In genomic region chr12:43507458-43507857, GRCm38 (mm10) we compare ENCODE assay signal across 2 mouse cellular contexts.
DNase-seq lines count a peak whose midpoint lies in the region; TF ChIP-seq lines count a peak whose summit lies in the region.
"Not testable (repeated sequence)": the region's sequence is repeated elsewhere in the genome, so short reads cannot be mapped to it uniquely, and the experiment has no call there.

No protein-coding gene starts in this region.

- TF ChIP-seq CTCF in CH12.LX (conservative IDR thresholded peaks at IDR 0.05 in 1 of 2, IDR thresholded peaks at IDR 0.05 in 1 of 2; ENCODE audit: low read depth in 2 of 2, low read length in 2 of 2); MEL (IDR thresholded peaks at IDR 0.05 in 2 of 3, conservative IDR thresholded peaks at IDR 0.05 in 1 of 3; ENCODE audit: control insufficient read depth in 1 of 3, insufficient read depth in 1 of 3, low read depth in 2 of 3, low read length in 3 of 3, poor library complexity in 1 of 3, severe bottlenecking in 1 of 3): not testable (repeated sequence)

- H3K9ac ChIP-seq in CH12.LX (ENCODE audit: insufficient read depth, low read depth); MEL (ENCODE audit: control insufficient read depth, low read depth, low read length, poor library complexity, severe bottlenecking): not testable (repeated sequence)

- not testable (repeated sequence) for H3K79me2 ChIP-seq in CH12.LX (replicated peaks; ENCODE audit: control insufficient read depth, extremely low read depth, insufficient read depth, poor library complexity, severe bottlenecking); MEL (ENCODE audit: control insufficient read depth, insufficient read depth, low read length, poor library complexity)

- not testable (repeated sequence) for H3K36me3 ChIP-seq in CH12.LX (replicated peaks in 1 of 2; ENCODE audit: control insufficient read depth in 1 of 2, insufficient read depth in 1 of 2, low read length in 1 of 2); MEL (ENCODE audit: control insufficient read depth in 1 of 2, insufficient read depth in 2 of 2, low read length in 2 of 2)

- not testable (repeated sequence) for H3K4me1 ChIP-seq in CH12.LX (ENCODE audit: control insufficient read depth in 1 of 2, insufficient read depth in 2 of 2); MEL (ENCODE audit: control insufficient read depth in 1 of 2, insufficient read depth in 2 of 2, low read length in 2 of 2)

- dilution Hi-C loops in CH12.LX (cut with MboI; ENCODE audit: extremely low pct_ligation_motif_present, extremely low pct_unique_long_range_greater_than_20kb, low sequenced_read_pairs) = not testable (repeated sequence)

- DNase-seq in CH12.LX (ENCODE audit: extremely low read depth); MEL (ENCODE audit: low read depth, low spot score): not testable (repeated sequence)

- H3K27ac ChIP-seq in CH12.LX (ENCODE audit: insufficient read depth, low read depth); MEL (ENCODE audit: control insufficient read depth, low read depth, low read length): not testable (repeated sequence)

- not testable (repeated sequence) for H3K9me3 ChIP-seq in CH12.LX (replicated peaks; ENCODE audit: low read length); MEL (replicated peaks; ENCODE audit: insufficient read depth, low read length)

- TF ChIP-seq POLR2A in CH12.LX (IDR thresholded peaks at IDR 0.05; ENCODE audit: low read depth, low read length); MEL (IDR thresholded peaks at IDR 0.05; ENCODE audit: control insufficient read depth in 1 of 2, insufficient read depth in 1 of 2, low read depth in 1 of 2, low read length in 2 of 2, poor library complexity in 1 of 2): not testable (repeated sequence)

- peak overlapping the region in 1 of 3 experiments; percentile 18 for H3K4me3 ChIP-seq in CH12.LX (replicated peaks in 1 of 3; ENCODE audit: low read depth in 2 of 3, low read length in 2 of 3, poor library complexity in 1 of 3)
- H3K4me3 ChIP-seq in MEL (ENCODE audit: control insufficient read depth in 1 of 2, insufficient read depth in 1 of 2, low read depth in 2 of 2, low read length in 2 of 2) = not testable (repeated sequence)

- not testable (repeated sequence) for TF ChIP-seq RAD21 in CH12.LX (IDR thresholded peaks at IDR 0.05; ENCODE audit: low read depth, low read length); MEL (IDR thresholded peaks at IDR 0.05; ENCODE audit: low read depth, low read length)

- not testable (repeated sequence) for H3K27me3 ChIP-seq in CH12.LX (replicated peaks); MEL (ENCODE audit: control insufficient read depth in 1 of 2, insufficient read depth in 2 of 2, low read length in 2 of 2)

- not testable (repeated sequence) for TF ChIP-seq EP300 in CH12.LX (IDR thresholded peaks at IDR 0.05; ENCODE audit: low read length); MEL (IDR thresholded peaks at IDR 0.05; ENCODE audit: low read depth in 1 of 2, low read length in 2 of 2)

- H3K4me2 ChIP-seq in CH12.LX (ENCODE audit: insufficient read depth, low read depth, poor library complexity, severe bottlenecking) = not testable (repeated sequence)

- in situ Hi-C loops in CH12.LX (cut with MboI; ENCODE audit: low pct_ligation_motif_present, low pct_unique_long_range_greater_than_20kb, low sequenced_read_pairs) = not testable (repeated sequence)

TF ChIP-seq in CH12.LX, 34 proteins besides CTCF, POLR2A, EP300 and RAD21:
- peak; percentile 58 for TF ChIP-seq ETS1 (conservative IDR thresholded peaks at IDR 0.05; ENCODE audit: low read depth, low read length)
- TF ChIP-seq ZNF384 (IDR thresholded peaks at IDR 0.05; ENCODE audit: low read depth, low read length) = peak; percentile 57; the same call in 1 of the 2 replicates

TF ChIP-seq in MEL, 35 proteins besides CTCF, POLR2A, EP300 and RAD21:
- peak; percentile 56 for TF ChIP-seq ETS1 (IDR thresholded peaks at IDR 0.05; ENCODE audit: low read depth, low read length)
